Mouse (Mus musculus) CD4-positive, CD25-positive, alpha-beta regulatory T cell, adult 9 weeks (primary cell): ENCODE data around the gene Ppil3. TPM values are rescaled to one million over a fixed set of nuclear protein-coding genes. Genes with fewer than 3 reads are reported as not detected.

ENCODE experiments used
- polyA plus RNA-seq: library from polyadenylated mRNA; unstranded; fragments of 100-300 nt; shearing (Covaris generic); gene quantifications from one replicate; pipeline ENCODE4 v1.2.1, GENCODE M21; 2017

The Ppil3 gene
- polyA plus RNA-seq: 76.7 TPM

GRCm38 (mm10) chr1:58445143-58445722, at the start of gene Ppil3, which contains the start of gene Nif3l1:
Ppil3 (minus strand) TSS chr1:58445486.
Nif3l1 (plus strand) TSS chr1:58445151.

GRCm38 (mm10) chr1:58423371-58424248, 21.7 kb downstream of the Ppil3 start, which contains the start of gene Clk1:
Clk1 (minus strand) TSS chr1:58424066.

GRCm38 (mm10) chr1:58392652-58393283, 52.5 kb downstream of the Ppil3 start, which contains the start of gene Bzw1:
Bzw1 (plus strand) TSS chr1:58392898.

Other genes with a start within 250 kb of the Ppil3 start
- not detected for gene Aox4, start 235.1 kb downstream of the Ppil3 start, polyA plus RNA-seq
- 0.06 TPM for gene Aox2, start 167.2 kb downstream of the Ppil3 start, polyA plus RNA-seq
- 426 TPM for gene Bzw1, start 52.6 kb downstream of the Ppil3 start, polyA plus RNA-seq
- gene Clk1, start 21.4 kb downstream of the Ppil3 start, polyA plus RNA-seq: 441 TPM
- gene Nif3l1, start 335 bp downstream of the Ppil3 start, polyA plus RNA-seq: 37.9 TPM
- 29.3 TPM for gene Orc2, start 59.6 kb upstream of the Ppil3 start, polyA plus RNA-seq
- 19.7 TPM for gene Fam126b, start 140.8 kb upstream of the Ppil3 start, polyA plus RNA-seq
- 161 TPM for gene Ndufb3, start 140.9 kb upstream of the Ppil3 start, polyA plus RNA-seq